Mouse (Mus musculus) Patski (cell line): ENCODE results near the gene Nrros. TPM values are rescaled to one million over a fixed set of nuclear protein-coding genes. Genes with fewer than 3 reads are reported as not detected.

Experiments used
- ATAC-seq: fragments of 100-300 bp; one replicate; pipeline ENCODE4 v1.8.0; 2021
- CTCF ChIA-PET: fragments of 350-600 bp; sonication (Branson Sonifier 250); formaldehyde crosslinking; loops from one replicate; lab custom pipeline; 2022; ENCODE audit warnings: inconsistent platforms; lab: Charles Lee
- POLR2A ChIA-PET: fragments of 350-600 bp; sonication (Branson Sonifier 250); formaldehyde crosslinking; loops from one replicate; lab custom pipeline; 2022; ENCODE audit warnings: antibody characterized with exemption, inconsistent platforms; lab: Charles Lee
- DNase-seq: peaks from one replicate; pipeline ENCODE4 v3.0.0-alpha.2; 2011; ENCODE audit warnings: low read depth, low spot score
- H3K27me3 ChIP-seq: fragments of 371-371 bp; one replicate; pipeline ENCODE4 v1.5.1; 2021
- CTCF ChIP-seq: fragments of 100-300 bp; IDR thresholded peaks from one replicate; pipeline ENCODE4 v1.5.1; 2021
- in situ Hi-C: fragments of 300-500 bp; cut with MboI; formaldehyde crosslinking; loops from 3 replicates; pipeline ENCODE4 v1.11.1; 2018; ENCODE audit warnings: low pct_unique_long_range_greater_than_20kb, mixed read lengths
- polyA plus RNA-seq: library from polyadenylated mRNA; unstranded; gene quantifications from one replicate; pipeline ENCODE4 v1.2.3, GENCODE M21; 2021

The Nrros gene
- polyA plus RNA-seq: not detected

GRCm38 (mm10) chr16:32165281-32165821 is at the start of gene Nrros:
Nrros (minus strand) TSS chr16:32165594.
- DNase-seq (no peak), ATAC-seq (no peak)
- no peak for TF ChIP-seq CTCF
- CTCF ChIA-PET: no interaction called here
- in situ Hi-C loops: no loop called here
- peaks cover 41% of the 10 kb centered on the region for H3K27me3 ChIP-seq
- POLR2A ChIA-PET: no interaction called here

- no peak for TF ChIP-seq CTCF
- peaks cover 13% of the 10 kb centered on the region for H3K27me3 ChIP-seq
- ChIA-PET POLR2A (no interaction called here), CTCF (no interaction called here)
- DNase-seq (no peak), ATAC-seq (no peak)
- in situ Hi-C loops: no loop called here
Measured at GRCm38 (mm10) chr16:32214804-32215576, 49.6 kb upstream of the Nrros start.

GRCm38 (mm10) chr16:32214156-32214555 is 48.8 kb upstream of the Nrros start:
- in situ Hi-C loops: no loop called here
- CTCF ChIA-PET: no interaction called here
- no peak for ATAC-seq
- no peak for TF ChIP-seq CTCF
- peaks cover 5% of the 10 kb centered on the region for H3K27me3 ChIP-seq
- POLR2A ChIA-PET: no interaction called here
- DNase-seq: no peak

- CTCF ChIA-PET: no interaction called here
- DNase-seq: no peak
Measured at GRCm38 (mm10) chr16:32204902-32205301, 39.5 kb upstream of the Nrros start.

GRCm38 (mm10) chr16:32202681-32203080 is 37.3 kb upstream of the Nrros start:
- no peak for ATAC-seq
- peaks cover 20% of the 10 kb centered on the region for H3K27me3 ChIP-seq
- no peak for DNase-seq
- CTCF ChIA-PET: no interaction called here
- TF ChIP-seq CTCF: peak; percentile 20
- POLR2A ChIA-PET: no interaction called here
- in situ Hi-C loops: no loop called here

More at GRCm38 (mm10) chr16:32204902-32205301, 39.5 kb upstream of the Nrros start:
- no peak for ATAC-seq
- in situ Hi-C loops: no loop called here
- no peak for TF ChIP-seq CTCF
- POLR2A ChIA-PET: no interaction called here
- peaks cover 20% of the 10 kb centered on the region for H3K27me3 ChIP-seq

GRCm38 (mm10) chr16:32201004-32201325 is 35.6 kb upstream of the Nrros start:
- CTCF ChIA-PET: no interaction called here
- POLR2A ChIA-PET: no interaction called here
- peaks cover 20% of the 10 kb centered on the region for H3K27me3 ChIP-seq
- no peak for TF ChIP-seq CTCF
- in situ Hi-C loops: no loop called here
- DNase-seq: no peak
- ATAC-seq: no peak

- TF ChIP-seq CTCF: no peak
- CTCF ChIA-PET: no interaction called here
- ATAC-seq (no peak), DNase-seq (no peak)
- in situ Hi-C loops: no loop called here
- POLR2A ChIA-PET: no interaction called here
- peaks cover 20% of the 10 kb centered on the region for H3K27me3 ChIP-seq
Measured at GRCm38 (mm10) chr16:32200256-32201003, 35.0 kb upstream of the Nrros start.

GRCm38 (mm10) chr16:32190011-32190441 is 24.6 kb upstream of the Nrros start:
- H3K27me3 ChIP-seq: peaks cover 12% of the 10 kb centered on the region
- in situ Hi-C loops: no loop called here
- CTCF ChIA-PET: no interaction called here
- POLR2A ChIA-PET: no interaction called here
- DNase-seq: no peak
- no peak for ATAC-seq
- TF ChIP-seq CTCF: no peak

- DNase-seq (no peak), ATAC-seq (no peak)
- in situ Hi-C loops: no loop called here
- peaks cover 12% of the 10 kb centered on the region for H3K27me3 ChIP-seq
- POLR2A ChIA-PET: interaction anchor here (0.6 kb wide), 1 partner anchor 31 kb away, joined by 4 read pairs; no protein-coding TSS in a partner anchor
- CTCF ChIA-PET: no interaction called here
- no peak for TF ChIP-seq CTCF
Measured at GRCm38 (mm10) chr16:32189109-32189508, 23.7 kb upstream of the Nrros start.

GRCm38 (mm10) chr16:32186056-32186455 is 20.7 kb upstream of the Nrros start:
- in situ Hi-C loops: no loop called here
- POLR2A ChIA-PET: no interaction called here
- no peak for ATAC-seq
- no peak for DNase-seq
- CTCF ChIA-PET: no interaction called here
- H3K27me3 ChIP-seq: peaks cover 7% of the 10 kb centered on the region
- no peak for TF ChIP-seq CTCF

GRCm38 (mm10) chr16:32179333-32179901 is 14.0 kb upstream of the Nrros start, which contains the start of gene Bex6:
Bex6 (plus strand) TSS chr16:32179823.
- in situ Hi-C loops: no loop called here
- H3K27me3 ChIP-seq: peaks cover 10% of the 10 kb centered on the region
- no peak for TF ChIP-seq CTCF
- CTCF ChIA-PET: no interaction called here
- POLR2A ChIA-PET: no interaction called here
- ATAC-seq (no peak), DNase-seq (no peak)
